Mouse (Mus musculus) T-helper 2 cell (primary cell): ENCODE results near the gene Frmd8.

Experiments used
- in situ Hi-C: fragments of 300-600 bp; cut with MboI, MseI; formaldehyde crosslinking; loops from one replicate; pipeline ENCODE4 v1.15.1; 2025; ENCODE audit warnings: high pct_unique_total_duplicates

Frmd8 gene

GRCm38 (mm10) chr19:5810103-5810839 lies 64.8 kb downstream of the Frmd8 start:
- in situ Hi-C loops, result no loop called here

- in situ Hi-C loops, result no loop called here
Measured at GRCm38 (mm10) chr19:5809712-5810089, 65.4 kb downstream of the Frmd8 start.

- in situ Hi-C loops, result no loop called here
Measured at GRCm38 (mm10) chr19:5808955-5809711, 65.9 kb downstream of the Frmd8 start.

- in situ Hi-C loops, result no loop called here
Measured at GRCm38 (mm10) chr19:5807740-5808139, 67.3 kb downstream of the Frmd8 start.

GRCm38 (mm10) chr19:5806809-5807205 lies 68.3 kb downstream of the Frmd8 start:
- in situ Hi-C loops, result no loop called here

GRCm38 (mm10) chr19:5806051-5806808 lies 68.8 kb downstream of the Frmd8 start:
- in situ Hi-C loops, result no loop called here

GRCm38 (mm10) chr19:5804371-5804899 lies 70.6 kb downstream of the Frmd8 start:
- in situ Hi-C loops, result no loop called here

GRCm38 (mm10) chr19:5803881-5804279 lies 71.2 kb downstream of the Frmd8 start:
- in situ Hi-C loops, result no loop called here

GRCm38 (mm10) chr19:5803041-5803880 lies 71.8 kb downstream of the Frmd8 start:
- in situ Hi-C loops, result no loop called here

GRCm38 (mm10) chr19:5802787-5803040 lies 72.4 kb downstream of the Frmd8 start:
- in situ Hi-C loops, result no loop called here

- in situ Hi-C loops, result no loop called here
Measured at GRCm38 (mm10) chr19:5802011-5802786, 72.9 kb downstream of the Frmd8 start.

GRCm38 (mm10) chr19:5801432-5801964 lies 73.6 kb downstream of the Frmd8 start:
- in situ Hi-C loops, result no loop called here

GRCm38 (mm10) chr19:5800632-5801431 lies 74.2 kb downstream of the Frmd8 start:
- in situ Hi-C loops, result no loop called here

GRCm38 (mm10) chr19:5800350-5800631 lies 74.8 kb downstream of the Frmd8 start:
- in situ Hi-C loops, result no loop called here
